11 mouse cellular contexts compared by ENCODE assay signal in genomic region chr2:19049877-19050731, GRCm38 (mm10). TPM values are rescaled to one million over a fixed set of nuclear protein-coding genes. Genes with fewer than 3 reads are reported as not detected.
DNase-seq lines count a peak whose midpoint lies in the region; ATAC-seq lines count a peak whose summit lies in the region.
"Had no signal": no experiment of that assay in that cellular context is flagged by ENCODE, and none has a peak within 500 bp of the region (broad histone marks: within the 10 kb centered on the region; RNA-seq: fewer than 3 reads in every experiment).

No protein-coding gene starts in this region.

- peak overlapping the region; percentile 11 for H3K4me3 ChIP-seq in lung, embryonic 16.5 days (ENCODE audit: low read length)
- H3K4me3 ChIP-seq in embryonic facial prominence, embryonic 14.5 days (ENCODE audit: low read depth, low read length) = 0 out of 2 replicates have a peak overlapping the region, but pooled peaks have one; percentile 5
- no peak overlapping the region for H3K4me3 ChIP-seq in limb, embryonic 15.5 days
- peak overlapping the region; percentile 11; the same call in 1 of the 2 replicates for H3K4me3 ChIP-seq in stomach, embryonic 16.5 days (replicated peaks; ENCODE audit: low read length)
- H3K4me3 ChIP-seq: heart, embryonic 13.5 days; layer of hippocampus, adult 2 months; megakaryocyte, embryonic 14.5 days had no signal

- H3K9me3 ChIP-seq in lung, embryonic 16.5 days (ENCODE audit: control insufficient read depth, low read length) = no peaks in the 10 kb centered on the region
- no peaks in the 10 kb centered on the region for H3K9me3 ChIP-seq in embryonic facial prominence, embryonic 14.5 days (ENCODE audit: control insufficient read depth, low read length)
- H3K9me3 ChIP-seq in limb, embryonic 15.5 days = no peaks in the 10 kb centered on the region
- H3K9me3 ChIP-seq in stomach, embryonic 16.5 days (replicated peaks; ENCODE audit: control insufficient read depth, low read length) = no peaks in the 10 kb centered on the region
- H3K9me3 ChIP-seq: heart, embryonic 13.5 days; megakaryocyte, embryonic 14.5 days had no signal

- peaks cover 5% of the 10 kb centered on the region for H3K4me1 ChIP-seq in lung, embryonic 16.5 days (replicated peaks; ENCODE audit: control insufficient read depth, insufficient read depth, low read length)
- H3K4me1 ChIP-seq in embryonic facial prominence, embryonic 14.5 days (ENCODE audit: control insufficient read depth, insufficient read depth, low read length) = 0 out of 2 replicates have a peak, but pooled peaks cover 3% of the 10 kb centered on the region
- no peaks in the 10 kb centered on the region for H3K4me1 ChIP-seq in limb, embryonic 15.5 days
- 0 out of 2 replicates have a peak, but pooled peaks cover 4% of the 10 kb centered on the region for H3K4me1 ChIP-seq in stomach, embryonic 16.5 days (ENCODE audit: control insufficient read depth, insufficient read depth, low read length)
- H3K4me1 ChIP-seq: heart, embryonic 13.5 days had no signal

- H3K27ac ChIP-seq in lung, embryonic 16.5 days (ENCODE audit: low read length) = no peak overlapping the region
- H3K27ac ChIP-seq in embryonic facial prominence, embryonic 14.5 days (replicated peaks; ENCODE audit: low read depth, low read length) = no peak overlapping the region
- no peak overlapping the region for H3K27ac ChIP-seq in limb, embryonic 15.5 days
- H3K27ac ChIP-seq in stomach, embryonic 16.5 days (ENCODE audit: low read length) = peak overlapping the region; percentile 44
- H3K27ac ChIP-seq: heart, embryonic 13.5 days; layer of hippocampus, adult 2 months had no signal

- H3K4me2 ChIP-seq in lung, embryonic 16.5 days (ENCODE audit: low read depth, low read length) = peak overlapping the region; percentile 35
- H3K4me2 ChIP-seq in embryonic facial prominence, embryonic 14.5 days (ENCODE audit: low read depth, low read length) = peak overlapping the region; percentile 26
- H3K4me2 ChIP-seq in limb, embryonic 15.5 days = peak overlapping the region; percentile 25
- peak overlapping the region; percentile 33 for H3K4me2 ChIP-seq in stomach, embryonic 16.5 days (ENCODE audit: low read depth, low read length)
- H3K4me2 ChIP-seq: heart, embryonic 13.5 days had no signal

- no peaks in the 10 kb centered on the region for H3K27me3 ChIP-seq in lung, embryonic 16.5 days (ENCODE audit: control insufficient read depth, insufficient read depth, low read depth, low read length)
- no peaks in the 10 kb centered on the region; the same call in 1 of the 2 replicates for H3K27me3 ChIP-seq in embryonic facial prominence, embryonic 14.5 days (replicated peaks; ENCODE audit: control insufficient read depth, insufficient read depth, low read length)
- H3K27me3 ChIP-seq in limb, embryonic 15.5 days = no peaks in the 10 kb centered on the region
- no peaks in the 10 kb centered on the region for H3K27me3 ChIP-seq in stomach, embryonic 16.5 days (ENCODE audit: control insufficient read depth, insufficient read depth, low read length)
- H3K27me3 ChIP-seq: heart, embryonic 13.5 days; megakaryocyte, embryonic 14.5 days had no signal

- no peaks in the 10 kb centered on the region for H3K36me3 ChIP-seq in lung, embryonic 16.5 days (ENCODE audit: control insufficient read depth, insufficient read depth, low read length)
- H3K36me3 ChIP-seq in embryonic facial prominence, embryonic 14.5 days (ENCODE audit: control insufficient read depth, insufficient read depth, low read length) = no peaks in the 10 kb centered on the region
- no peaks in the 10 kb centered on the region for H3K36me3 ChIP-seq in limb, embryonic 15.5 days
- H3K36me3 ChIP-seq in stomach, embryonic 16.5 days (ENCODE audit: control insufficient read depth, insufficient read depth, low read length) = no peaks in the 10 kb centered on the region
- H3K36me3 ChIP-seq: heart, embryonic 13.5 days had no signal

- no peak overlapping the region for H3K9ac ChIP-seq in lung, embryonic 16.5 days (ENCODE audit: low read length)
- 0 out of 2 replicates have a peak overlapping the region, but pooled peaks have one; percentile 8 for H3K9ac ChIP-seq in embryonic facial prominence, embryonic 14.5 days (ENCODE audit: low read depth, low read length)
- H3K9ac ChIP-seq in limb, embryonic 15.5 days = no peak overlapping the region
- 0 out of 2 replicates have a peak overlapping the region, but pooled peaks have one; percentile 13 for H3K9ac ChIP-seq in stomach, embryonic 16.5 days (ENCODE audit: low read length)
- H3K9ac ChIP-seq: heart, embryonic 13.5 days had no signal

- 50% methylated on average over 18 of the region's 18 CpGs for WGBS in lung, embryonic 16.5 days
- 46% methylated on average over 18 of the region's 18 CpGs for WGBS in embryonic facial prominence, embryonic 14.5 days
- 35% methylated on average over 18 of the region's 18 CpGs for WGBS in limb, embryonic 15.5 days
- WGBS in stomach, embryonic 16.5 days = 42% methylated on average over 18 of the region's 18 CpGs

- ATAC-seq in lung, embryonic 16.5 days (ENCODE audit: low read depth) = peak; percentile 17; the same call in 1 of the 2 replicates
- ATAC-seq in embryonic facial prominence, embryonic 14.5 days (ENCODE audit: low read depth) = no peak
- ATAC-seq in limb, embryonic 15.5 days (ENCODE audit: insufficient number of reproducible peaks, low FRiP score, low TSS enrichment, low read depth) = no peak
- ATAC-seq in stomach, embryonic 16.5 days (ENCODE audit: insufficient read depth, low FRiP score) = peak; percentile 50; the same call in 1 of the 2 replicates

- intact Hi-C loops in left cerebral cortex, postnatal 36 days (cut with DNase I) = no loop called here

- DNase-seq in lung, postnatal 4 days = no peak
- peak; percentile 24 for DNase-seq in embryonic facial prominence, embryonic 14.5 days (ENCODE audit: low spot score)
- DNase-seq in left cerebral cortex, postnatal 36 days (ENCODE audit: low spot score in 2 of 2) = no peak
- DNase-seq in gastrocnemius, postnatal 25 days = no peak
- DNase-seq: cerebellum, postnatal 36 days had no signal

RNA-seq across cellular contexts. Expression of gene 4930426L09Rik, which starts 52.0 kb away (rescaled TPM):
- polyA plus RNA-seq in lung, embryonic 16.5 days (2015; fragmentation: Nextera tagmentation; extraction: Ambion mirVana) = 0.24 TPM in 1 of 2 replicates, not detected in the other
- polyA plus RNA-seq in embryonic facial prominence, embryonic 14.5 days (2014; fragmentation: Nextera tagmentation; extraction: Ambion mirVana) = 0.49 and 0.92 TPM in 2 replicates
- polyA plus RNA-seq in limb, embryonic 15.5 days (2015; fragmentation: Nextera tagmentation; extraction: Ambion mirVana) = 0.16 and 0.29 TPM in 2 replicates
- polyA plus RNA-seq in stomach, embryonic 16.5 days (2015; fragmentation: Nextera tagmentation; extraction: Ambion mirVana) = 0.14 and 0.25 TPM in 2 replicates
- 1 to 10 TPM in 1 of 2 experiments, under 1 TPM in 1; 0.72 to 1.0 TPM for total RNA-seq in left cerebral cortex, postnatal 36 days (2021)
- total RNA-seq in gastrocnemius, postnatal 25 days (2021) = under 1 TPM in 1 of 2 experiments, not detected in 1; 0.18 TPM

RNA-seq across cellular contexts. Expression of gene Pip4k2a, which starts 52.2 kb away (rescaled TPM):
- polyA plus RNA-seq in lung, embryonic 16.5 days (2015; fragmentation: Nextera tagmentation; extraction: Ambion mirVana) = 6.7 and 7.4 TPM in 2 replicates
- 15.4 and 16.2 TPM in 2 replicates for polyA plus RNA-seq in embryonic facial prominence, embryonic 14.5 days (2014; fragmentation: Nextera tagmentation; extraction: Ambion mirVana)
- polyA plus RNA-seq in limb, embryonic 15.5 days (2015; fragmentation: Nextera tagmentation; extraction: Ambion mirVana) = 8.2 and 10.0 TPM in 2 replicates
- polyA plus RNA-seq in stomach, embryonic 16.5 days (2015; fragmentation: Nextera tagmentation; extraction: Ambion mirVana) = 10.4 and 11.2 TPM in 2 replicates
- total RNA-seq in left cerebral cortex, postnatal 36 days (2021) = 10 to 100 TPM; 50.8 to 56.2 TPM
- total RNA-seq in gastrocnemius, postnatal 25 days (2021) = 1 to 10 TPM; 4.0 TPM

Comparison
In these comparisons a context has a peak if more than half of its experiments do, and no peak if none do; other contexts are left out.
1. ATAC-seq: peak in lung, embryonic 16.5 days (single experiment) and stomach, embryonic 16.5 days (single experiment); none in embryonic facial prominence, embryonic 14.5 days (single experiment) and limb, embryonic 15.5 days (single experiment).
2. H3K9ac ChIP-seq: peak in embryonic facial prominence, embryonic 14.5 days (single experiment) and stomach, embryonic 16.5 days (single experiment); none in lung, embryonic 16.5 days (single experiment) and limb, embryonic 15.5 days (single experiment).
3. Peak in every context shown above with its lines, with median percentiles within 50 percentile points of each other: H3K4me2 ChIP-seq.